Mouse (Mus musculus): ENCODE measurements at regions not wholly inside any gene's neighbourhood (a gene's known extent, or its start where the extent isn't known, plus 50 kb on each side); places are given as distances from the start of the nearest gene placed in this dataset.

- no peaks in the 10 kb centered on the region for H3K27me3 ChIP-seq (ENCODE audit: control insufficient read depth, insufficient read depth, low read length)
- H3K4me2 ChIP-seq (replicated peaks; ENCODE audit: low read depth, low read length), result peak overlapping the region; percentile 17; the same call in 1 of the 2 replicates
- no peaks in the 10 kb centered on the region for H3K36me3 ChIP-seq (ENCODE audit: control insufficient read depth, insufficient read depth, low read length)
- ATAC-seq (ENCODE audit: insufficient number of reproducible peaks, insufficient read depth, low FRiP score, low read depth), result 0 out of 2 replicates have a peak, but pooled peaks have one; percentile 5
- H3K27ac ChIP-seq (ENCODE audit: low read length), result no peak overlapping the region
- H3K4me1 ChIP-seq (ENCODE audit: control insufficient read depth, insufficient read depth, low read length), result peaks cover 21% of the 10 kb centered on the region
- H3K9ac ChIP-seq (replicated peaks; ENCODE audit: low read depth, low read length), result no peak overlapping the region
- 23% methylated on average over 21 of the region's 21 CpGs for WGBS
- H3K4me3 ChIP-seq (ENCODE audit: low read depth, low read length), result no peak overlapping the region
- no peaks in the 10 kb centered on the region for H3K9me3 ChIP-seq (ENCODE audit: control insufficient read depth, low read depth, low read length)
Measured at GRCm38 (mm10) chr14:105500966-105501741, 242.8 kb downstream of the Ndfip2 start.

GRCm38 (mm10) chr14:105499319-105499895 lies 241.0 kb downstream of the Ndfip2 start:
- ATAC-seq (ENCODE audit: insufficient number of reproducible peaks, insufficient read depth, low FRiP score, low read depth), result no peak
- Histone ChIP-seq H3K9ac (replicated peaks; ENCODE audit: low read depth, low read length) (no peak overlapping the region), H3K4me2 (replicated peaks; ENCODE audit: low read depth, low read length) (peak overlapping the region; percentile 29), H3K27me3 (ENCODE audit: control insufficient read depth, insufficient read depth, low read length) (no peaks in the 10 kb centered on the region), H3K4me1 (ENCODE audit: control insufficient read depth, insufficient read depth, low read length) (peaks cover 21% of the 10 kb centered on the region), H3K36me3 (ENCODE audit: control insufficient read depth, insufficient read depth, low read length) (no peaks in the 10 kb centered on the region), H3K27ac (ENCODE audit: low read length) (no peak overlapping the region), H3K4me3 (ENCODE audit: low read depth, low read length) (no peak overlapping the region), H3K9me3 (ENCODE audit: control insufficient read depth, low read depth, low read length) (no peaks in the 10 kb centered on the region)
- 17% methylated on average over 15 of the region's 15 CpGs for WGBS

- WGBS, result 62% methylated on average over 10 of the region's 10 CpGs
- H3K27ac ChIP-seq (ENCODE audit: low read length), result no peak overlapping the region
Measured at GRCm38 (mm10) chr14:105498155-105498906, 240.0 kb downstream of the Ndfip2 start.

GRCm38 (mm10) chr14:105495161-105495560 lies 236.8 kb downstream of the Ndfip2 start:
- Histone ChIP-seq H3K27ac (ENCODE audit: low read length) (no peak overlapping the region), H3K9ac (replicated peaks; ENCODE audit: low read depth, low read length) (no peak overlapping the region), H3K4me3 (ENCODE audit: low read depth, low read length) (no peak overlapping the region), H3K9me3 (ENCODE audit: control insufficient read depth, low read depth, low read length) (no peaks in the 10 kb centered on the region), H3K36me3 (ENCODE audit: control insufficient read depth, insufficient read depth, low read length) (no peaks in the 10 kb centered on the region), H3K27me3 (ENCODE audit: control insufficient read depth, insufficient read depth, low read length) (no peaks in the 10 kb centered on the region), H3K4me1 (ENCODE audit: control insufficient read depth, insufficient read depth, low read length) (peaks cover 16% of the 10 kb centered on the region; the same call in 1 of the 2 replicates), H3K4me2 (replicated peaks; ENCODE audit: low read depth, low read length) (no peak overlapping the region)
- ATAC-seq (ENCODE audit: insufficient number of reproducible peaks, insufficient read depth, low FRiP score, low read depth), result no peak
- 34% methylated on average over 2 of the region's 2 CpGs for WGBS

More at GRCm38 (mm10) chr14:105498155-105498906, 240.0 kb downstream of the Ndfip2 start:
- H3K9me3 ChIP-seq (ENCODE audit: control insufficient read depth, low read depth, low read length), result no peaks in the 10 kb centered on the region
- no peak overlapping the region for H3K9ac ChIP-seq (replicated peaks; ENCODE audit: low read depth, low read length)
- H3K4me3 ChIP-seq (ENCODE audit: low read depth, low read length), result no peak overlapping the region
- no peak overlapping the region for H3K4me2 ChIP-seq (replicated peaks; ENCODE audit: low read depth, low read length)
- H3K36me3 ChIP-seq (ENCODE audit: control insufficient read depth, insufficient read depth, low read length), result no peaks in the 10 kb centered on the region
- no peak for ATAC-seq (ENCODE audit: insufficient number of reproducible peaks, insufficient read depth, low FRiP score, low read depth)
- H3K4me1 ChIP-seq (ENCODE audit: control insufficient read depth, insufficient read depth, low read length), result peaks cover 21% of the 10 kb centered on the region
- no peaks in the 10 kb centered on the region for H3K27me3 ChIP-seq (ENCODE audit: control insufficient read depth, insufficient read depth, low read length)

- Histone ChIP-seq H3K36me3 (ENCODE audit: control insufficient read depth, insufficient read depth, low read length) (no peaks in the 10 kb centered on the region), H3K4me2 (replicated peaks; ENCODE audit: low read depth, low read length) (no peak overlapping the region), H3K27ac (ENCODE audit: low read length) (no peak overlapping the region), H3K9me3 (ENCODE audit: control insufficient read depth, low read depth, low read length) (no peaks in the 10 kb centered on the region), H3K4me1 (ENCODE audit: control insufficient read depth, insufficient read depth, low read length) (peaks cover 11% of the 10 kb centered on the region; the same call in 1 of the 2 replicates), H3K27me3 (ENCODE audit: control insufficient read depth, insufficient read depth, low read length) (no peaks in the 10 kb centered on the region), H3K4me3 (ENCODE audit: low read depth, low read length) (no peak overlapping the region), H3K9ac (replicated peaks; ENCODE audit: low read depth, low read length) (no peak overlapping the region)
- 82% methylated on average over 3 of the region's 3 CpGs for WGBS
- ATAC-seq (ENCODE audit: insufficient number of reproducible peaks, insufficient read depth, low FRiP score, low read depth), result no peak
Measured at GRCm38 (mm10) chr14:105494415-105494814, 236.0 kb downstream of the Ndfip2 start.

GRCm38 (mm10) chr14:105490158-105490557 lies 231.8 kb downstream of the Ndfip2 start:
- H3K4me3 ChIP-seq (ENCODE audit: low read depth, low read length), result no peak overlapping the region
- 54% methylated on average over 3 of the region's 3 CpGs for WGBS

GRCm38 (mm10) chr14:105483352-105484083 lies 225.1 kb downstream of the Ndfip2 start:
- no peak overlapping the region for H3K27ac ChIP-seq (ENCODE audit: low read length)
- WGBS, result 18% methylated on average over 21 of the region's 21 CpGs
- peak overlapping the region; percentile 27; the same call in 1 of the 2 replicates for H3K4me3 ChIP-seq (ENCODE audit: low read depth, low read length)
- ATAC-seq (ENCODE audit: insufficient number of reproducible peaks, insufficient read depth, low FRiP score, low read depth), result peak; percentile 89
- no peaks in the 10 kb centered on the region for H3K9me3 ChIP-seq (ENCODE audit: control insufficient read depth, low read depth, low read length)
- peak overlapping the region; percentile 51 for H3K4me2 ChIP-seq (replicated peaks; ENCODE audit: low read depth, low read length)
- H3K9ac ChIP-seq (replicated peaks; ENCODE audit: low read depth, low read length), result no peak overlapping the region
- no peaks in the 10 kb centered on the region for H3K36me3 ChIP-seq (ENCODE audit: control insufficient read depth, insufficient read depth, low read length)
- no peaks in the 10 kb centered on the region for H3K27me3 ChIP-seq (ENCODE audit: control insufficient read depth, insufficient read depth, low read length)
- H3K4me1 ChIP-seq (ENCODE audit: control insufficient read depth, insufficient read depth, low read length), result no peaks in the 10 kb centered on the region

More at GRCm38 (mm10) chr14:105490158-105490557, 231.8 kb downstream of the Ndfip2 start:
- no peaks in the 10 kb centered on the region for H3K36me3 ChIP-seq (ENCODE audit: control insufficient read depth, insufficient read depth, low read length)
- no peaks in the 10 kb centered on the region for H3K9me3 ChIP-seq (ENCODE audit: control insufficient read depth, low read depth, low read length)
- no peak overlapping the region for H3K9ac ChIP-seq (replicated peaks; ENCODE audit: low read depth, low read length)
- H3K27me3 ChIP-seq (ENCODE audit: control insufficient read depth, insufficient read depth, low read length), result no peaks in the 10 kb centered on the region
- no peaks in the 10 kb centered on the region for H3K4me1 ChIP-seq (ENCODE audit: control insufficient read depth, insufficient read depth, low read length)
- no peak overlapping the region for H3K27ac ChIP-seq (ENCODE audit: low read length)
- ATAC-seq (ENCODE audit: insufficient number of reproducible peaks, insufficient read depth, low FRiP score, low read depth), result no peak
- no peak overlapping the region for H3K4me2 ChIP-seq (replicated peaks; ENCODE audit: low read depth, low read length)

Measured in stomach, embryonic 14.5 days (tissue).